Mouse (Mus musculus) midbrain, postnatal 0 days (tissue): Measurements from ENCODE around the gene Slc4a8. TPM values are rescaled to one million over a fixed set of nuclear protein-coding genes. Genes with fewer than 3 reads are reported as not detected.

ENCODE experiments used
- ATAC-seq: fragments of 200-750 bp; cut with Nextera tagmentation; 2 replicates; pipeline ENCODE4 v1.8.0; 2017; ENCODE audit warnings: moderate number of reproducible peaks, mild to moderate bottlenecking, moderate TSS enrichment, moderate library complexity; ENCODE audit not compliant: low FRiP score
- DNase-seq: peaks from one replicate; pipeline ENCODE4 v3.0.0-alpha.2; 2015; ENCODE audit warnings: low spot score
- H3K27ac ChIP-seq: fragments of 300-500 bp; sonication (generic); 2 replicates; pipeline ENCODE4 v1.5.1; 2014; ENCODE audit warnings: low read depth, mild to moderate bottlenecking, low read length, mixed read lengths
- H3K27me3 ChIP-seq: fragments of 300-500 bp; sonication (generic); 2 replicates; pipeline ENCODE4 v1.6.1; 2014; ENCODE audit warnings: low read length, control low read depth, mixed read lengths; ENCODE audit not compliant: insufficient read depth
- H3K36me3 ChIP-seq: fragments of 300-500 bp; sonication (generic); 2 replicates; pipeline ENCODE4 v1.6.1; 2014; ENCODE audit warnings: low read length, control low read depth, mixed read lengths; ENCODE audit not compliant: insufficient read depth
- H3K4me1 ChIP-seq: fragments of 300-500 bp; sonication (generic); 2 replicates; pipeline ENCODE4 v1.6.1; 2014; ENCODE audit warnings: mild to moderate bottlenecking, control low read depth, antibody characterized with exemption, low read length, mixed read lengths; ENCODE audit not compliant: insufficient read depth
- H3K4me2 ChIP-seq: fragments of 300-500 bp; sonication (generic); 2 replicates; pipeline ENCODE4 v1.6.1; 2014; ENCODE audit warnings: low read depth, mild to moderate bottlenecking, low read length, mixed read lengths; ENCODE audit not compliant: poor library complexity, severe bottlenecking
- H3K4me3 ChIP-seq: fragments of 300-500 bp; sonication (generic); 2 replicates; pipeline ENCODE4 v1.5.1; 2014; ENCODE audit warnings: low read depth, mild to moderate bottlenecking, low read length, moderate library complexity
- H3K9ac ChIP-seq: fragments of 300-500 bp; sonication (generic); replicated peaks from 2 replicates; pipeline ENCODE4 v1.6.1; 2014; ENCODE audit warnings: mild to moderate bottlenecking, low read length, moderate library complexity, mixed read lengths; ENCODE audit not compliant: poor library complexity, severe bottlenecking
- H3K9me3 ChIP-seq: fragments of 300-500 bp; sonication (generic); 2 replicates; pipeline ENCODE4 v1.6.1; 2016; ENCODE audit warnings: low read length, control low read depth
- CTCF ChIP-seq: IDR thresholded peaks from 2 replicates; pipeline ENCODE4 v1.5.1; 2016; ENCODE audit warnings: antibody characterized with exemption, mild to moderate bottlenecking
- WGBS: fragments of 180-500 bp; shearing (Covaris S2); extraction: QIAGEN DNeasy Blood & Tissue Kit; methylation state at CpG from one replicate; pipeline ENCODE4 v1.1.7; 2014; 5-methylcytosine and 5-hydroxymethylcytosine counted together
- polyA plus RNA-seq: library from polyadenylated mRNA; unstranded; fragments of >200 nt; fragmentation: Nextera tagmentation; extraction: Ambion mirVana; gene quantifications from 2 replicates; pipeline ENCODE4 v1.2.1, GENCODE M21; 2015
- total RNA-seq: library from RNA; depleted of rRNA; stranded (reverse); fragments of >200 nt; gene quantifications from 2 replicates; pipeline ENCODE4 v1.2.3, GENCODE M21; 2014

Gene Slc4a8
- total and polyA plus RNA-seq, 2 experiments from 2014 or later, result 31.2 to 37.3 TPM

GRCm38 (mm10) chr15:100808484-100808883 is 46.9 kb downstream of the Slc4a8 start:
- 82% methylated on average over 9 of the region's 9 CpGs for WGBS

GRCm38 (mm10) chr15:100810243-100810642 is 48.7 kb downstream of the Slc4a8 start:
- H3K4me3 ChIP-seq, result no peak overlapping the region
- WGBS, result 86% methylated on average over 8 of the region's 8 CpGs
- H3K4me2 ChIP-seq, result no peak overlapping the region
- no peak for TF ChIP-seq CTCF
- H3K36me3 ChIP-seq, result peaks cover 62% of the 10 kb centered on the region
- H3K27me3 ChIP-seq, result 0 out of 2 replicates have a peak, but pooled peaks cover 6% of the 10 kb centered on the region
- no peaks in the 10 kb centered on the region for H3K9me3 ChIP-seq
- no peak for ATAC-seq
- H3K4me1 ChIP-seq, result no peaks in the 10 kb centered on the region
- no peak for DNase-seq
- no peak overlapping the region for H3K27ac ChIP-seq
- no peak overlapping the region for H3K9ac ChIP-seq

More at GRCm38 (mm10) chr15:100808484-100808883, 46.9 kb downstream of the Slc4a8 start:
- H3K9ac ChIP-seq, result no peak overlapping the region
- no peaks in the 10 kb centered on the region for H3K9me3 ChIP-seq
- no peak overlapping the region for H3K4me3 ChIP-seq
- no peak for DNase-seq
- H3K4me2 ChIP-seq, result no peak overlapping the region
- no peak for TF ChIP-seq CTCF
- no peaks in the 10 kb centered on the region for H3K4me1 ChIP-seq
- peaks cover 69% of the 10 kb centered on the region for H3K36me3 ChIP-seq
- no peak overlapping the region for H3K27ac ChIP-seq
- no peak for ATAC-seq
- 0 out of 2 replicates have a peak, but pooled peaks cover 6% of the 10 kb centered on the region for H3K27me3 ChIP-seq

- no peak for ATAC-seq
- no peak for TF ChIP-seq CTCF
- Histone ChIP-seq H3K27ac (no peak overlapping the region), H3K4me1 (no peaks in the 10 kb centered on the region), H3K9ac (no peak overlapping the region), H3K9me3 (no peaks in the 10 kb centered on the region), H3K27me3 (0 out of 2 replicates have a peak, but pooled peaks cover 6% of the 10 kb centered on the region), H3K36me3 (peaks cover 61% of the 10 kb centered on the region), H3K4me3 (no peak overlapping the region), H3K4me2 (no peak overlapping the region)
- DNase-seq, result no peak
- WGBS, result 44% methylated on average over 5 of the region's 5 CpGs
Measured at GRCm38 (mm10) chr15:100813501-100813900, 52.0 kb downstream of the Slc4a8 start.

GRCm38 (mm10) chr15:100814066-100814465 is 52.5 kb downstream of the Slc4a8 start:
- Histone ChIP-seq H3K4me3 (no peak overlapping the region), H3K27ac (no peak overlapping the region), H3K4me2 (no peak overlapping the region), H3K9ac (no peak overlapping the region), H3K27me3 (0 out of 2 replicates have a peak, but pooled peaks cover 6% of the 10 kb centered on the region), H3K4me1 (no peaks in the 10 kb centered on the region), H3K36me3 (peaks cover 56% of the 10 kb centered on the region), H3K9me3 (no peaks in the 10 kb centered on the region)
- WGBS, result 24% methylated on average over 7 of the region's 7 CpGs
- DNase-seq (no peak), ATAC-seq (no peak)
- TF ChIP-seq CTCF, result no peak

DNA sequence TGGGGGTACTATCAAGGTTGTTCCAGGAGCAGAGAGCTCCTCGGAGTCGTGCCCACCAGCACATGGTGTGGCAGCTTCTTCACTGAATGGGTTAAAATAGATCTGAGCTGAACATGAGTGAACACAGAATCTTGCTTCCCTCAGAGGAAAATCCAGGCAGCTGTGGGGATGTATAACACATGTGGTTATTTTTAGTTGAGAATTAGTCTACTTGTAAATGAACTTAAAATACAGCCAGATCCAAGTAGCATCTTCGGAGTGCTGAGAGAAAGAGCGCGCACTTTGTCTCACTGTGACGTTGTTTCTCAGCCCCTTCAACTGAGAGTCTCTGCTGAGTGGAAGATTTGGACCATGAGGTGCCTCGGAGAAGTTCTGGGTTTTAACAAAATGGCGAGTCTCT is 53.8 kb downstream of the Slc4a8 start:
- H3K27me3 ChIP-seq, result 0 out of 2 replicates have a peak, but pooled peaks cover 6% of the 10 kb centered on the region
- H3K9me3 ChIP-seq, result no peaks in the 10 kb centered on the region
- ATAC-seq (no peak), DNase-seq (no peak)
- H3K4me3 ChIP-seq, result no peak overlapping the region
- H3K4me2 ChIP-seq, result no peak overlapping the region
- no peak overlapping the region for H3K27ac ChIP-seq
- no peaks in the 10 kb centered on the region for H3K4me1 ChIP-seq
- no peak overlapping the region for H3K9ac ChIP-seq
- WGBS, result 90% methylated on average over 8 of the region's 8 CpGs
- peaks cover 49% of the 10 kb centered on the region for H3K36me3 ChIP-seq
- no peak for TF ChIP-seq CTCF

DNA sequence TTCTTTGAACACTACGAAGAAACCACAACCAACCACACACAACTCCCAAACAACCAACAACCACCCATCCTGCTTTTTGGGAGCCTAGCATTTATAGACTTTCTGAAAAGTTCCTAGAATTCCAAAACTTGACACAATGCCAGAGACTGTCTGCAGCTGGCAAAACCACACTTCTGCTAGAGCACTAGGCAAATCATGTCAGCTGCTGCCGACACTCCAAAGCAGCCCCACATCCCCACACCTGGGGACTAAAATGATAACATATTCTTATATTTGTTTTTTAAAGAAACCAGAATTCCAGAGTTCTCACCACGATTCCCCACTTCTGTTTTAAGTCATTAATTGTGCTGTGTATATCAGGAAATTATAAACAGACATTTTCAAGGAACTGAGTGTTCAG is 57.3 kb downstream of the Slc4a8 start:
- Histone ChIP-seq H3K9ac (no peak overlapping the region), H3K4me3 (no peak overlapping the region), H3K9me3 (no peaks in the 10 kb centered on the region), H3K36me3 (peaks cover 25% of the 10 kb centered on the region), H3K27me3 (no peaks in the 10 kb centered on the region), H3K4me2 (no peak overlapping the region), H3K4me1 (no peaks in the 10 kb centered on the region), H3K27ac (no peak overlapping the region)
- no peak for TF ChIP-seq CTCF
- 92% methylated on average over 3 of the region's 3 CpGs for WGBS
- ATAC-seq, result no peak
- DNase-seq, result no peak
